Mouse (Mus musculus): ENCODE results near the gene Alkbh5. TPM values are rescaled to one million over a fixed set of nuclear protein-coding genes. Genes with fewer than 3 reads are reported as not detected.

The Alkbh5 gene
- 28.3 and 34.6 TPM in 2 replicates for polyA plus RNA-seq (2016; fragmentation: Nextera tagmentation; extraction: Ambion mirVana)

- H3K4me1 ChIP-seq, result peaks cover 32% of the 10 kb centered on the region
- no peaks in the 10 kb centered on the region for H3K27me3 ChIP-seq
- no peaks in the 10 kb centered on the region for H3K9me3 ChIP-seq
- peak within 1 kb of the TSS; percentile 92 for H3K4me2 ChIP-seq
- peak within 1 kb of the TSS; percentile 86 for H3K9ac ChIP-seq
- H3K4me3 ChIP-seq (replicated peaks), result peak within 1 kb of the TSS; percentile 87
- ATAC-seq (ENCODE audit: low FRiP score), result no peak
- peak within 1 kb of the TSS; percentile 96 for H3K27ac ChIP-seq
- WGBS, result 16% methylated on average over 9 of the region's 9 CpGs
- 0 out of 2 replicates have a peak, but pooled peaks cover 3% of the 10 kb centered on the region for H3K36me3 ChIP-seq (replicated peaks)
Measured at GRCm38 (mm10) chr11:60536180-60536858, at the start of gene Alkbh5. TSS of gene Alkbh5 (plus strand) at chr11:60536381.

- ATAC-seq (ENCODE audit: low FRiP score), result no peak
- H3K9ac ChIP-seq, result no peak overlapping the region
- H3K27me3 ChIP-seq, result peaks cover 5% of the 10 kb centered on the region; the same call in 1 of the 2 replicates
- no peaks in the 10 kb centered on the region for H3K36me3 ChIP-seq (replicated peaks)
- WGBS, result 93% methylated on average over 5 of the region's 5 CpGs
- no peak overlapping the region for H3K27ac ChIP-seq
- no peaks in the 10 kb centered on the region for H3K4me1 ChIP-seq
- no peaks in the 10 kb centered on the region for H3K9me3 ChIP-seq
- H3K4me2 ChIP-seq, result no peak overlapping the region
- H3K4me3 ChIP-seq (replicated peaks), result no peak overlapping the region
Measured at GRCm38 (mm10) chr11:60492726-60493125, 43.5 kb upstream of the Alkbh5 start.

- H3K9me3 ChIP-seq, result no peaks in the 10 kb centered on the region
- no peak overlapping the region for H3K4me2 ChIP-seq
- WGBS, result 80% methylated on average over 2 of the region's 2 CpGs
- H3K4me3 ChIP-seq (replicated peaks), result no peak overlapping the region
- H3K36me3 ChIP-seq (replicated peaks), result no peaks in the 10 kb centered on the region
- no peaks in the 10 kb centered on the region for H3K4me1 ChIP-seq
- no peak for ATAC-seq (ENCODE audit: low FRiP score)
- no peak overlapping the region for H3K27ac ChIP-seq
- H3K27me3 ChIP-seq, result peaks cover 5% of the 10 kb centered on the region; the same call in 1 of the 2 replicates
- H3K9ac ChIP-seq, result no peak overlapping the region
Measured at GRCm38 (mm10) chr11:60495692-60496091, 40.5 kb upstream of the Alkbh5 start.

DNA sequence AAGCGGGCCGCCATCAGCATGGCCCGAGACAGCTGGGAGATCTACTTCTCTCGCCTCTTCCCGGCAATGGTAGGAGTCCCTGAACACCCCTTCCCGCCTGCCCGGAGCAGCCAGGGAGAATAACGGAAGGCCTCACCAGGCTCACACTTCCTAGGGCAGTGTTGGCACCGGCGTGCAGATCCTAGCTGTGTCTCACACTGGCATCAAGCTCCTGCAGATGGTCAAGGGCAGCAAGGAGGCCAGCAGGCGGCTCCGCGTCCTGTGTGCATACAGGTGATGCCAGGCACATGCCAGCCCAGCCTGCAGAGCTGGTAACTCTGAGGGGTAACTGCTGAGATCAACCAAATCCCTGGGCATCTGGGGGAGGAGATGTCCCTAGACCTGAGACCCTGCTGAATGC, 28.9 kb upstream of the Alkbh5 start:
- H3K4me3 ChIP-seq (replicated peaks), result no peak overlapping the region
- no peak overlapping the region for H3K4me2 ChIP-seq
- H3K27ac ChIP-seq, result no peak overlapping the region
- H3K4me1 ChIP-seq, result peaks cover 12% of the 10 kb centered on the region
- H3K9ac ChIP-seq, result no peak overlapping the region
- H3K9me3 ChIP-seq, result no peaks in the 10 kb centered on the region
- 84% methylated on average over 13 of the region's 13 CpGs for WGBS
- H3K27me3 ChIP-seq, result peaks cover 40% of the 10 kb centered on the region
- ATAC-seq (ENCODE audit: low FRiP score), result no peak
- H3K36me3 ChIP-seq (replicated peaks), result no peaks in the 10 kb centered on the region

- peak overlapping the region; percentile 36 for H3K4me3 ChIP-seq (replicated peaks)
- H3K27me3 ChIP-seq, result peaks cover 40% of the 10 kb centered on the region
- ATAC-seq (ENCODE audit: low FRiP score), result no peak
- H3K36me3 ChIP-seq (replicated peaks), result no peaks in the 10 kb centered on the region
- H3K4me2 ChIP-seq, result peak overlapping the region; percentile 58
- H3K9me3 ChIP-seq, result no peaks in the 10 kb centered on the region
- peak overlapping the region; percentile 51 for H3K9ac ChIP-seq
- no peak overlapping the region for H3K27ac ChIP-seq
- WGBS, result 3% methylated on average over 11 of the region's 11 CpGs
- H3K4me1 ChIP-seq, result peaks cover 12% of the 10 kb centered on the region
Measured at GRCm38 (mm10) chr11:60508950-60509349, 27.2 kb upstream of the Alkbh5 start.

DNA sequence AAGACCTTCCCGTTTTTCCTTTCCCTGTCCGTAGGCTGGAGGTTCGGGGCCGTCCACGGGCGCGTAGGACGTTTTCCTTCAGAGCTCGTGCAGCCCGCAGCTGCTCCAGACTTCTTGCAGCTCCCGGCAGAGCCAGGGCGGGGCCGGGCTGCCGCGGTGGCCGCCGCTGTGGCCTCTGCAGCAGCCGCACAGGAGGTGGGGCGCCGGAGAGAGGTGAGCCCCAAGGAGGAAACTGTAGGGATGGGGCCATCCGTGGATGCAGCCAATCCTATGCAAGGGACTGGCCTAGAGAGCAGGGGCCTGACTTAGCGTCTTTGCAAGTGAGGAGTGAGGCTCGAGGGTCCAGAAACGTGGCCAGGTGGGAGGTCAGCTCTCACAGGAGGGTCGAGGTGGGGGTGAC, 26.7 kb upstream of the Alkbh5 start:
- Histone ChIP-seq H3K9ac (peak overlapping the region; percentile 51), H3K4me3 (replicated peaks) (peak overlapping the region; percentile 36), H3K27me3 (peaks cover 40% of the 10 kb centered on the region), H3K27ac (no peak overlapping the region), H3K4me1 (peaks cover 12% of the 10 kb centered on the region), H3K9me3 (no peaks in the 10 kb centered on the region), H3K4me2 (peak overlapping the region; percentile 58), H3K36me3 (replicated peaks) (no peaks in the 10 kb centered on the region)
- no peak for ATAC-seq (ENCODE audit: low FRiP score)
- WGBS, result under 1% methylated on average over 25 of the region's 25 CpGs

DNA sequence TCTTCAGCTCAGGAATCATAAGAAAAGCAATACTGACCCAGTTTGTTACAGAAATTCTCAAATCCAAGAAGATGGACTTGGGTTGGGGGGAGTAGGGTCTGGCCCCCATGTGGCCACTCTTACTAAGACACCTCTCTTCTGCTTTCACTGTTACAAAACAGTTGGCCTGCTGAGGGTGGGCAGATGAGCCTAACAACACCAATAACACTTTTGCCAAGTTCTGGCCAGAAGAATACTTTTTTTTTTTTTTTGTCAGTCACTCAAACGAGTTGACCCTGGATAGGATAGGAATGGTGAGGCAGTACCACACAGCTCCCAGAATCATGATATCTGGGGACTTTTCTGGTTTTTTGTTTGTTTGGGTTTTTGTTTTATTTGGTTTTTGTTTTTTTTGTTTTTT, 24.3 kb upstream of the Alkbh5 start:
- peaks cover 12% of the 10 kb centered on the region for H3K4me1 ChIP-seq
- ATAC-seq (ENCODE audit: low FRiP score), result no peak
- WGBS, result 85% methylated on average over 1 of the region's 1 CpGs
- no peak overlapping the region for H3K27ac ChIP-seq
- no peak overlapping the region for H3K4me2 ChIP-seq
- no peak overlapping the region for H3K4me3 ChIP-seq (replicated peaks)
- no peaks in the 10 kb centered on the region for H3K36me3 ChIP-seq (replicated peaks)
- peaks cover 35% of the 10 kb centered on the region for H3K27me3 ChIP-seq
- H3K9me3 ChIP-seq, result no peaks in the 10 kb centered on the region
- no peak overlapping the region for H3K9ac ChIP-seq

GRCm38 (mm10) chr11:60512520-60512919, 23.7 kb upstream of the Alkbh5 start:
- H3K4me1 ChIP-seq, result peaks cover 12% of the 10 kb centered on the region
- no peak overlapping the region for H3K4me2 ChIP-seq
- no peaks in the 10 kb centered on the region for H3K9me3 ChIP-seq
- H3K4me3 ChIP-seq (replicated peaks), result no peak overlapping the region
- no peaks in the 10 kb centered on the region for H3K36me3 ChIP-seq (replicated peaks)
- WGBS, result 80% methylated on average over 2 of the region's 2 CpGs
- H3K27me3 ChIP-seq, result peaks cover 34% of the 10 kb centered on the region
- ATAC-seq (ENCODE audit: low FRiP score), result no peak
- H3K9ac ChIP-seq, result no peak overlapping the region
- H3K27ac ChIP-seq, result no peak overlapping the region

- Histone ChIP-seq H3K4me1 (no peaks in the 10 kb centered on the region), H3K4me3 (replicated peaks) (no peak overlapping the region), H3K36me3 (replicated peaks) (no peaks in the 10 kb centered on the region), H3K27ac (no peak overlapping the region), H3K9me3 (no peaks in the 10 kb centered on the region), H3K9ac (no peak overlapping the region), H3K27me3 (peaks cover 14% of the 10 kb centered on the region), H3K4me2 (no peak overlapping the region)
- no peak for ATAC-seq (ENCODE audit: low FRiP score)
- 78% methylated on average over 2 of the region's 2 CpGs for WGBS
Measured at GRCm38 (mm10) chr11:60514941-60515340, 21.2 kb upstream of the Alkbh5 start.

GRCm38 (mm10) chr11:60518305-60518704, 17.9 kb upstream of the Alkbh5 start:
- WGBS, result 83% methylated on average over 4 of the region's 4 CpGs
- no peak overlapping the region for H3K4me2 ChIP-seq
- ATAC-seq (ENCODE audit: low FRiP score), result no peak
- no peaks in the 10 kb centered on the region for H3K9me3 ChIP-seq
- no peak overlapping the region for H3K9ac ChIP-seq
- no peak overlapping the region for H3K27ac ChIP-seq
- H3K27me3 ChIP-seq, result no peaks in the 10 kb centered on the region
- no peaks in the 10 kb centered on the region for H3K36me3 ChIP-seq (replicated peaks)
- no peak overlapping the region for H3K4me3 ChIP-seq (replicated peaks)
- H3K4me1 ChIP-seq, result no peaks in the 10 kb centered on the region

GRCm38 (mm10) chr11:60522027-60522426, 14.2 kb upstream of the Alkbh5 start:
- no peak overlapping the region for H3K9ac ChIP-seq
- no peaks in the 10 kb centered on the region for H3K4me1 ChIP-seq
- ATAC-seq (ENCODE audit: low FRiP score), result no peak
- H3K27ac ChIP-seq, result no peak overlapping the region
- H3K36me3 ChIP-seq (replicated peaks), result no peaks in the 10 kb centered on the region
- H3K9me3 ChIP-seq, result no peaks in the 10 kb centered on the region
- WGBS, result 87% methylated on average over 5 of the region's 5 CpGs
- no peaks in the 10 kb centered on the region for H3K27me3 ChIP-seq
- no peak overlapping the region for H3K4me2 ChIP-seq
- H3K4me3 ChIP-seq (replicated peaks), result no peak overlapping the region

DNA sequence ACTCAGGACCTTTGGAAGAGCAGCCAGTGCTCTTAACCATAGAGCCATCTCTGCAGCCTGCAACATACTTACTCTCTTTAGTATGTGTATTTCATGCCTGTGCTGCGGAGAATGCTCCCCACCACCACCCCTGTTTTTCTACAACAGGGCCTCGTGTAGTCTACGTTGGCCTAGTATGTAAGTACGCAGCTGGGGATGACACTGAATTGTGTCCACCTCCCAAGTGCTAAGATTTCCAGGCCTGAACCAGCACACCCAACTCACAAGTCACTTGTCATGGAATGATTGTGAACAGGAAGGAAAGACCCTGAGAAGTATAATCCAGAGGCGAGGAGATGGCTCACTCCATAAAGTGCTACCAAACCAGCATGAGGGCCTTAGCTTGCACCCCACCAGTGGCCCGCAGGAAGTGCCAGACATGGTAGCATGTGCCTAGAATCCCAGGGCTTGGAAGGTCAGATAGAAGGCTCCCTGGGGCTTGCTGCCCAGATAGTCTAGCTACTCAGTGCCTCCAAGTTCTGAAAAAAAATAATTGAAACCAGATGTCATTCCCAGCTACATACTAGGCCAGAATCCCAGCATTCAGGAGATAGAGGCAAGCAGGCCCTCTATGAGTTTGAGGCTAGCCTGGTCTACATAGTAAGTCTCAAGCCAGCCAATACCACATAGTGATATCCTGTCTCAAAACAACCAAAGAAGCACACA, 13.4 kb upstream of the Alkbh5 start:
- Histone ChIP-seq H3K36me3 (replicated peaks) (no peaks in the 10 kb centered on the region), H3K9ac (no peak overlapping the region), H3K4me1 (no peaks in the 10 kb centered on the region), H3K4me3 (replicated peaks) (no peak overlapping the region), H3K27ac (no peak overlapping the region), H3K27me3 (no peaks in the 10 kb centered on the region), H3K9me3 (no peaks in the 10 kb centered on the region), H3K4me2 (no peak overlapping the region)
- WGBS, result 90% methylated on average over 6 of the region's 6 CpGs
- ATAC-seq (ENCODE audit: low FRiP score), result no peak

- ATAC-seq (ENCODE audit: low FRiP score), result no peak
- no peak overlapping the region for H3K4me3 ChIP-seq (replicated peaks)
- H3K9me3 ChIP-seq, result no peaks in the 10 kb centered on the region
- no peaks in the 10 kb centered on the region for H3K36me3 ChIP-seq (replicated peaks)
- no peak overlapping the region for H3K9ac ChIP-seq
- H3K4me1 ChIP-seq, result no peaks in the 10 kb centered on the region
- no peak overlapping the region for H3K4me2 ChIP-seq
- H3K27ac ChIP-seq, result no peak overlapping the region
- WGBS, result 77% methylated on average over 4 of the region's 4 CpGs
- H3K27me3 ChIP-seq, result no peaks in the 10 kb centered on the region
Measured at GRCm38 (mm10) chr11:60526461-60526860, 9.7 kb upstream of the Alkbh5 start.
